Mouse (Mus musculus) A20 (cell line): ENCODE measurements around the gene Myo19.

Experiments
- DNase-seq: peaks from one replicate; pipeline ENCODE4 v3.0.0-alpha.2; 2011; ENCODE audit warnings: low read depth, low spot score

The Myo19 gene

DNA sequence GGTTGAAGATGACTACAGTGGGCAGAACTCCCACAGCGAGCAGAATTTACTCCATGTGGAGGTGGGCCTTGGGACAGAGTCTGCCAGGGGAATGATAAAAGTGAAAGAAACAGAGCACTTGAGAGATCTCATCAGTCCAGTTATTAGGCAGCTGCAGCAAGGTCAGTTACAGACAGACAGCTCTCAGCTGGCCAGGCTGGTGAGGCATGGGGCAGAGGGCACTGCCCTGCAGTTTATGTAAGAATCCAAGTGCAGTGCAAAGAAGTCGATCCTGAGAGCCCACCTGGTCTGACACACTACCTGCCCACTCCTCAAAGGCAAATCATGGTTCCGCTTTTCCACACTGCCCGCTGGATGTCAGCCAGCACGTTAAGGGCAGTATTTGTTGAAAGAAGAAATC lies 6.3 kb downstream of the Myo19 start:
- DNase-seq, result no peak

- DNase-seq, result no peak
These were observed 7.0 kb downstream of the Myo19 start for GRCm38 (mm10) chr11:84886767-84887511.

DNA sequence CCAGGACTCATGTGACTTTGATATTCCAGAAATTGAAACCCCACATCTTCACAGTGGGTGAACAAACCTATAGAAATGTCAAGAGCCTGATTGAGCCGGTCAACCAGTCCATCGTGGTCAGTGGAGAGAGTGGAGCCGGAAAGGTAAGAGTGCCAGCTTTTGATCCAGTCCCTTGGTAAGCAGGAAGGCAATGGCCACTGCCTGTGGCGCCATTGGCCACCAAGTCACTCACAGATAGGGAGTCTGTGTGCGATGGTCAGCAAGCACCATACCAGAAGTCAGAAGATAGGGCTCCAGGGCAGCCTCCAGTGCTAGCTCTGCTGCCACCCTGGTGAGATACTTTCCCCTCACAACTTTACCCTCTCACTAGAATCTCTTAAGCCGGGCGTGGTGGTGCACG lies 8.1 kb downstream of the Myo19 start:
- DNase-seq, result no peak

DNA sequence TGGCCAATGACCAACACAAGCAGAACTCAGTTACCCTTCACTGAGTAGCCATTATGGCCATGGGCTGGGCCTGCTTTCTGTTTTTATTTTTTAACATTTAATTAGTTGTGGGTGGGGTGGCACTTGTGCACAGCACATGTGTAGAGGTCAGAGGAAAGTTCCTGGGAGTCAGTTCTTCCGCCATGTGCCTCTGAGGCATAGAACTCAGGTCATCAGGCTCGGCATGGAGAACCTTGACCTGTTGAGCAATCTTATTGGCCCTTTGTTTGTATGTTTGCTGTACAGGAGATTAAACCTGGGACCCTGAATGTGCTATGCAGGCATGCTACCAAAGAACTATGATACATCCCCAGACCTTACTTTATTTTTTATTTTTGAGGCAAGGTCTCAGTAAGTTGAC lies 9.5 kb downstream of the Myo19 start:
- DNase-seq, result no peak

GRCm38 (mm10) chr11:84891705-84892104 lies 11.8 kb downstream of the Myo19 start:
- no peak for DNase-seq

GRCm38 (mm10) chr11:84893113-84893512 lies 13.2 kb downstream of the Myo19 start:
- DNase-seq, result no peak

DNA sequence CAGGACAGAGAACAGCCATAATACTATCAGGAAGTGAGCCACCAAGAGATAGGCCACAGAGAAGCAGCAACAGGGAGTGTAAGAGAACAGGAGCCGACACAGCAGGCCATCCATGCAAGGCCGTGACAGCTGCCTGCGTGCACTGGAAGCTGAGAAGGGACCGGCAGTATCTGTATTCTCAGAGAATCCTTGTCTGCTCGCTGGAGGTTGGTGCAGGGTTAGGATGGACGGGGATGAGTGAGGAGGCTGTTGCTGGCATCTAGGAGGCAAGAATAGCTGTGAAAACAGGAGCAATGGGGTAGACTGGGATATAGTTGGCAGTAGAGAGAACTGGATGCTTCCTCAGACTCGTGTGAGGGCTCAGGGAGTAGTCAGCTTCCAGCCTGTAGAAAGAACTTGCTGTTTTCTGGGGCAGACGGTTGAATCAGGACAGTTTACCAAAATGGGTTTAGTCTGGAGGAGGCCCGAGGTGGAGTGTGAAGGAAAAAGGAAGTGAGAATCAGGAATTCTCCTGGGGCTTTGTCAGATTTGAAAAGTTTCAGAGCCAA lies 24.7 kb downstream of the Myo19 start:
- DNase-seq, result no peak

GRCm38 (mm10) chr11:84907081-84907480 lies 27.1 kb downstream of the Myo19 start:
- DNase-seq, result no peak

GRCm38 (mm10) chr11:84908480-84908879 lies 28.5 kb downstream of the Myo19 start:
- no peak for DNase-seq

- no peak for DNase-seq
These were observed 30.5 kb downstream of the Myo19 start for GRCm38 (mm10) chr11:84910411-84910810.

GRCm38 (mm10) chr11:84914673-84915072 lies 34.7 kb downstream of the Myo19 start:
- DNase-seq, result peak; percentile 51

- DNase-seq, result peak; percentile 86
These were observed 36.2 kb downstream of the Myo19 start, which contains the start of gene Znhit3 for GRCm38 (mm10) chr11:84916053-84916702. Znhit3 (minus strand) TSS chr11:84916366.

DNA sequence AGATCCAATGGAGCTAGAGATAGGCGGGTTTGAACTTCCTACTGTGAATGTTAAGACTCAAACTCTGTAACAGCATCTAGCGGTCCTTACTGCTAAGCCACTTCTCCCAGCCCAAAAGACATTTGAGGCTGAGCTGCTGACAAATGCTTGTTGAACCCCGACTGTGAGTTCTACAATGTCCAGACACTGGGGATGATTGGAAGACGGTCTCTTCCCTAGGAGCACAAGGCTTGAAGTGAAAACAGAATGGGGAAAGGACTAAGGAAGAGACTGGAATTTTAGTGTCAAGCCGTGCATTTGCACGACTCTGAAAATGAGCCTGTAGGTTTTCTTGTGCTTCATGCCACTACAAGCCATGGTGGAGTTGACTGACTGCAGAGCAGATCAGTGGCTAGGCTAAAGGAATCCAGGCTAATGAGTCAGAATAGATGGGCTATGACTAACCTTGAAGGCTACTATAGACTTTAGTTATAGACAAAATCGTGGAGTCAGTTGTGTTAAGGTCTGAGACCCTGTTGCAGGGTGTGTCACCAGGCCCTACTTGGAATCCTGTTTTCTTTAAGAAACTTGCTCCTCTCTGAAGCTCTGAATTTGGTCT lies 36.9 kb downstream of the Myo19 start:
- DNase-seq, result no peak

- peak; percentile 90 for DNase-seq
These were observed 38.5 kb downstream of the Myo19 start for GRCm38 (mm10) chr11:84918425-84918824.

GRCm38 (mm10) chr11:84919276-84919675 lies 39.3 kb downstream of the Myo19 start:
- DNase-seq, result peak; percentile 69

DNA sequence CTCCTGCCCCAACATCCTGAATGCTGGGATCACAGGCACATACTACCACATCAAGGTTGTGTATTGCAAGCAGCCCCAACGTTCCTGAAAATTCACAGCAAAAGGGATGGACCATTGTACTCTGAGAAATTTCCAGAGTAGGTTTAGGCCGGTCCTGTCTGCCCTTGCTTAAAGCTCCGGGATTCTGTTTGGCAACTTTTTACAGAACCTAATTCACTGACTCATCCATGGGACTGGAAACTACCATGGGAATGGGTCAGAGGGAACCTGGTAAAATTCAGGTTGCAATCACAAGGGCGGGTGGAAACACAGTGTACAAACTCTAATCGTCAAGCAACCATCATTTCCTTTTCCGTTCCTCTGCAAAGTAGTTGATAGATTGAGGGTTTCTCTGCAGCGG lies 40.0 kb downstream of the Myo19 start:
- DNase-seq, result no peak

DNA sequence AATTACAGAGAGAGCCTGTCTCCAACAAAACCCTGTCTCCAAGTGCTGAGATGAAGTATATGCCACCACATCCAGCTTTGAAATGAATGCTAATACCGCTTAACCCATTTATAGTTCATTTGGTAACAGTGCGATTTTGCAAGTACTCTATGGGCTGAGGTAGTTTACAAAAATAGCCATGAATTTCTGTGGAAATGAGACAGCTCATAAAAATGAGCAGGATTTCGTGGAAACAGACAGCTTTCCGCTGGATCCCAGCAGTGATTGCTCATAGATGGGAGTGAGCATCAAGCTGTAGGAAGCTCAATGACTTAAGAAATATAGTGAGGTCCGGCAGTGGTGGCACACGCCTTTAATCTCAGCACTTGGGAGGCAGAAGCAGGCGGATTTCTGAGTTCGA lies 41.0 kb downstream of the Myo19 start:
- no peak for DNase-seq

DNA sequence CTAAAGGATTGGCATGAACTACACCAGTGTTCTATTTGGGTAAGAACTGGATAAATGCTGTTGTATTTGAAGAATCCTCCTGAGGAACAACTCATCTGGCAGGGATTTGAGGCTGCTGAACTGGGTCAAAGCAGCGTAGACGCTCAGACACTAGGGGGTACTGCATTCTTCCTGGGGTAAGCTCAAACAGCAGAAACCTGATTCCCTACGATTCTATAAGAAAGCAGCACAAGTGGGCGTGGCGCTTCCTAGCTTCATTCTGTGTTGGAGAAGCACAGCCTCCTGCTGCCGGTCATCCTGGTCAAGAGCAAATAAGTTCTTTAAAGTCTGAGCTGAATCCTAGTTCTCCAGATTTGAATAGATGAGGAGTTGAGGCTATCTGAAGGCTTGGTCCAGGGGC lies 52.3 kb downstream of the Myo19 start:
- DNase-seq, result no peak

GRCm38 (mm10) chr11:84939508-84940053 lies 59.6 kb downstream of the Myo19 start:
- DNase-seq, result no peak

- DNase-seq, result no peak
These were observed 60.2 kb downstream of the Myo19 start for GRCm38 (mm10) chr11:84940140-84940539.

GRCm38 (mm10) chr11:84943948-84944347 lies 64.0 kb downstream of the Myo19 start:
- DNase-seq, result peak; percentile 31
